Mouse (Mus musculus) midbrain, embryonic 11.5 days (tissue): ENCODE measurements around the gene Fbxl5. TPM values are rescaled to one million over a fixed set of nuclear protein-coding genes. Genes with fewer than 3 reads are reported as not detected.

Experiments
- ATAC-seq: fragments of 200-750 bp; cut with Nextera tagmentation; 2 replicates; pipeline ENCODE4 v1.8.0; 2017; ENCODE audit warnings: moderate TSS enrichment, moderate library complexity; ENCODE audit not compliant: low FRiP score
- DNase-seq: peaks from one replicate; pipeline ENCODE4 v3.0.0; 2015; ENCODE audit warnings: low spot score; ENCODE audit errors: missing footprints
- H3K27ac ChIP-seq: fragments of 300-500 bp; sonication (generic); 2 replicates; pipeline ENCODE4 v1.5.1; 2014; ENCODE audit warnings: low read depth, low read length
- H3K27me3 ChIP-seq: fragments of 300-500 bp; sonication (generic); 2 replicates; pipeline ENCODE4 v1.6.1; 2014; ENCODE audit warnings: mild to moderate bottlenecking, low read length, moderate library complexity, mixed read lengths; ENCODE audit not compliant: control insufficient read depth, insufficient read depth
- H3K36me3 ChIP-seq: fragments of 300-500 bp; sonication (generic); 2 replicates; pipeline ENCODE4 v1.6.1; 2014; ENCODE audit warnings: mild to moderate bottlenecking, low read length, moderate library complexity, mixed read lengths; ENCODE audit not compliant: control insufficient read depth, insufficient read depth
- H3K4me1 ChIP-seq: fragments of 300-500 bp; sonication (generic); 2 replicates; pipeline ENCODE4 v1.6.1; 2014; ENCODE audit warnings: low read length; ENCODE audit not compliant: control insufficient read depth, insufficient read depth
- H3K4me2 ChIP-seq: fragments of 300-500 bp; sonication (generic); 2 replicates; pipeline ENCODE4 v1.6.1; 2014; ENCODE audit warnings: mild to moderate bottlenecking, moderate library complexity
- H3K4me3 ChIP-seq: fragments of 300-500 bp; sonication (generic); 2 replicates; pipeline ENCODE4 v1.5.1; 2014; ENCODE audit warnings: low read depth, low read length
- H3K9ac ChIP-seq: fragments of 300-500 bp; sonication (generic); 2 replicates; pipeline ENCODE4 v1.6.1; 2014; ENCODE audit warnings: low read length
- H3K9me3 ChIP-seq: fragments of 300-500 bp; sonication (generic); 2 replicates; pipeline ENCODE4 v1.6.1; 2016; ENCODE audit warnings: low read length; ENCODE audit not compliant: control insufficient read depth
- WGBS: fragments of 180-500 bp; shearing (Covaris S2); extraction: QIAGEN DNeasy Blood & Tissue Kit; methylation state at CpG from one replicate; pipeline ENCODE4 v1.1.7; 2014; 5-methylcytosine and 5-hydroxymethylcytosine counted together
- polyA plus RNA-seq: library from polyadenylated mRNA; unstranded; fragments of >200 nt; fragmentation: Nextera tagmentation; extraction: Ambion mirVana; gene quantifications from 2 replicates; pipeline ENCODE4 v1.2.1, GENCODE M21; 2014

Fbxl5 gene
- polyA plus RNA-seq, 1 experiment from 2014 or later: 73.1 TPM

GRCm38 (mm10) chr5:43778583-43778982, 42.9 kb downstream of the Fbxl5 start:
- no peak overlapping the region for H3K4me2 ChIP-seq
- ATAC-seq (no peak), DNase-seq (no peak)
- no peak overlapping the region for H3K27ac ChIP-seq
- no peaks in the 10 kb centered on the region for H3K27me3 ChIP-seq
- no peaks in the 10 kb centered on the region for H3K9me3 ChIP-seq
- WGBS: 94% methylated on average over 3 of the region's 3 CpGs
- peaks cover 6% of the 10 kb centered on the region for H3K4me1 ChIP-seq
- no peak overlapping the region for H3K9ac ChIP-seq
- no peaks in the 10 kb centered on the region for H3K36me3 ChIP-seq
- no peak overlapping the region for H3K4me3 ChIP-seq

GRCm38 (mm10) chr5:43776993-43777392, 44.4 kb downstream of the Fbxl5 start:
- no peak overlapping the region for H3K27ac ChIP-seq
- no peak for ATAC-seq
- no peak overlapping the region for H3K9ac ChIP-seq
- H3K36me3 ChIP-seq: 0 out of 2 replicates have a peak, but pooled peaks cover 2% of the 10 kb centered on the region
- H3K4me2 ChIP-seq: no peak overlapping the region
- no peaks in the 10 kb centered on the region for H3K9me3 ChIP-seq
- H3K4me1 ChIP-seq: peaks cover 6% of the 10 kb centered on the region
- H3K27me3 ChIP-seq: no peaks in the 10 kb centered on the region
- WGBS: 69% methylated on average over 1 of the region's 1 CpGs
- DNase-seq: no peak
- no peak overlapping the region for H3K4me3 ChIP-seq

- no peak for ATAC-seq
- DNase-seq: no peak
- Histone ChIP-seq H3K36me3 (0 out of 2 replicates have a peak, but pooled peaks cover 2% of the 10 kb centered on the region), H3K27ac (no peak overlapping the region), H3K9me3 (no peaks in the 10 kb centered on the region), H3K4me1 (peaks cover 6% of the 10 kb centered on the region), H3K9ac (no peak overlapping the region), H3K4me3 (no peak overlapping the region), H3K4me2 (no peak overlapping the region), H3K27me3 (no peaks in the 10 kb centered on the region)
These were observed 45.0 kb downstream of the Fbxl5 start for GRCm38 (mm10) chr5:43776407-43776806.

GRCm38 (mm10) chr5:43771555-43771954, 49.9 kb downstream of the Fbxl5 start:
- WGBS: 91% methylated on average over 3 of the region's 3 CpGs
- Histone ChIP-seq H3K4me1 (no peaks in the 10 kb centered on the region), H3K4me2 (no peak overlapping the region), H3K27ac (no peak overlapping the region), H3K27me3 (no peaks in the 10 kb centered on the region), H3K9me3 (no peaks in the 10 kb centered on the region), H3K9ac (no peak overlapping the region), H3K36me3 (peaks cover 4% of the 10 kb centered on the region; the same call in 1 of the 2 replicates), H3K4me3 (no peak overlapping the region)
- DNase-seq (no peak), ATAC-seq (no peak)

- no peak overlapping the region for H3K27ac ChIP-seq
- ATAC-seq: no peak
- H3K9me3 ChIP-seq: no peaks in the 10 kb centered on the region
- peaks cover 4% of the 10 kb centered on the region; the same call in 1 of the 2 replicates for H3K36me3 ChIP-seq
- WGBS: 94% methylated on average over 3 of the region's 3 CpGs
- H3K4me2 ChIP-seq: no peak overlapping the region
- H3K4me1 ChIP-seq: no peaks in the 10 kb centered on the region
- H3K4me3 ChIP-seq: no peak overlapping the region
- H3K9ac ChIP-seq: no peak overlapping the region
- no peak for DNase-seq
- no peaks in the 10 kb centered on the region for H3K27me3 ChIP-seq
These were observed 50.7 kb downstream of the Fbxl5 start for GRCm38 (mm10) chr5:43770618-43771354.

GRCm38 (mm10) chr5:43749092-43749491, 72.3 kb downstream of the Fbxl5 start:
- Histone ChIP-seq H3K27me3 (no peaks in the 10 kb centered on the region), H3K27ac (no peak overlapping the region), H3K4me3 (no peak overlapping the region), H3K4me2 (no peak overlapping the region), H3K4me1 (no peaks in the 10 kb centered on the region), H3K9ac (no peak overlapping the region), H3K36me3 (no peaks in the 10 kb centered on the region; the same call in 1 of the 2 replicates), H3K9me3 (no peaks in the 10 kb centered on the region)
- WGBS: 89% methylated on average over 3 of the region's 3 CpGs
- ATAC-seq (no peak; the same call in 1 of the 2 replicates), DNase-seq (no peak)

GRCm38 (mm10) chr5:43748039-43748438, 73.4 kb downstream of the Fbxl5 start:
- Histone ChIP-seq H3K27me3 (no peaks in the 10 kb centered on the region), H3K9ac (no peak overlapping the region), H3K27ac (no peak overlapping the region), H3K4me2 (no peak overlapping the region), H3K4me1 (no peaks in the 10 kb centered on the region), H3K4me3 (no peak overlapping the region), H3K36me3 (no peaks in the 10 kb centered on the region; the same call in 1 of the 2 replicates), H3K9me3 (no peaks in the 10 kb centered on the region)
- no peak for ATAC-seq
- WGBS: 90% methylated on average over 4 of the region's 4 CpGs
- no peak for DNase-seq

GRCm38 (mm10) chr5:43745156-43745555, 76.3 kb downstream of the Fbxl5 start:
- DNase-seq (no peak), ATAC-seq (no peak)
- Histone ChIP-seq H3K27me3 (no peaks in the 10 kb centered on the region), H3K4me1 (no peaks in the 10 kb centered on the region), H3K27ac (no peak overlapping the region), H3K9ac (no peak overlapping the region), H3K36me3 (peaks cover 2% of the 10 kb centered on the region; the same call in 1 of the 2 replicates), H3K9me3 (no peaks in the 10 kb centered on the region), H3K4me3 (no peak overlapping the region), H3K4me2 (no peak overlapping the region)
- WGBS: 72% methylated on average over 5 of the region's 5 CpGs

GRCm38 (mm10) chr5:43744187-43744586, 77.3 kb downstream of the Fbxl5 start:
- H3K36me3 ChIP-seq: 0 out of 2 replicates have a peak, but pooled peaks cover 2% of the 10 kb centered on the region
- ATAC-seq: no peak
- no peaks in the 10 kb centered on the region for H3K4me1 ChIP-seq

More at GRCm38 (mm10) chr5:43744187-43744586, 77.3 kb downstream of the Fbxl5 start:
- Histone ChIP-seq H3K9ac (no peak overlapping the region), H3K27me3 (no peaks in the 10 kb centered on the region), H3K27ac (no peak overlapping the region), H3K4me3 (no peak overlapping the region), H3K9me3 (no peaks in the 10 kb centered on the region), H3K4me2 (no peak overlapping the region)
- 94% methylated on average over 1 of the region's 1 CpGs for WGBS
- DNase-seq: no peak
